Mouse (Mus musculus) cerebellum, postnatal 36 days (tissue): ENCODE measurements around the gene Ell.
"Not testable (repeated sequence)": the region's sequence is repeated elsewhere in the genome, so short reads cannot be mapped to it uniquely, and the experiment has no call there.

Experiments used
- DNase-seq, 2 experiments: peaks; one replicate each; pipeline ENCODE4 v3.0.0; 2021 to 2022; ENCODE audit warnings: mixed read lengths in 2 of 2

The Ell gene

GRCm38 (mm10) chr8:70570360-70570759 lies 31.1 kb downstream of the Ell start:
- no peak for DNase-seq

- peak; percentile 59 to 66 for DNase-seq
Observed at GRCm38 (mm10) chr8:70570990-70571389, 31.7 kb downstream of the Ell start.

GRCm38 (mm10) chr8:70574302-70574701 lies 35.0 kb downstream of the Ell start:
- no peak for DNase-seq

- DNase-seq, result peak; percentile 76
Observed at GRCm38 (mm10) chr8:70574915-70575314, 35.7 kb downstream of the Ell start.

- DNase-seq, result no peak
Observed at GRCm38 (mm10) chr8:70577207-70577606, 38.0 kb downstream of the Ell start.

- DNase-seq, result peak; percentile 77 to 80
Observed at GRCm38 (mm10) chr8:70583476-70584387, 44.5 kb downstream of the Ell start.

GRCm38 (mm10) chr8:70584606-70585257 lies 45.5 kb downstream of the Ell start:
- no peak for DNase-seq

- DNase-seq, result peak; percentile 64 to 67
Observed at GRCm38 (mm10) chr8:70585258-70585652, 46.0 kb downstream of the Ell start.

GRCm38 (mm10) chr8:70587955-70588354 lies 48.7 kb downstream of the Ell start:
- not testable (repeated sequence) for DNase-seq

GRCm38 (mm10) chr8:70591569-70591968 lies 52.3 kb downstream of the Ell start:
- DNase-seq, result no peak

GRCm38 (mm10) chr8:70593173-70593572 lies 53.9 kb downstream of the Ell start:
- DNase-seq, result no peak

- peak; percentile 56 to 68 for DNase-seq
Observed at GRCm38 (mm10) chr8:70593961-70594609, 54.8 kb downstream of the Ell start, which contains the start of gene Isyna1. Gene Isyna1, plus strand, starts transcription at chr8:70594373.

GRCm38 (mm10) chr8:70594621-70595564 lies 55.6 kb downstream of the Ell start:
- peak in 1 of 2 experiments; percentile 55 for DNase-seq

GRCm38 (mm10) chr8:70595811-70596210 lies 56.6 kb downstream of the Ell start:
- DNase-seq, result no peak

GRCm38 (mm10) chr8:70596216-70596615 lies 57.0 kb downstream of the Ell start:
- no peak for DNase-seq

- DNase-seq, result peak; percentile 67 to 73
Observed at GRCm38 (mm10) chr8:70596775-70597416, 57.6 kb downstream of the Ell start.

- DNase-seq, result peak in 1 of 2 experiments; percentile 34
Observed at GRCm38 (mm10) chr8:70597417-70598272, 58.4 kb downstream of the Ell start.

- peak; percentile 92 for DNase-seq
Observed at GRCm38 (mm10) chr8:70598283-70598682, 59.0 kb downstream of the Ell start.

GRCm38 (mm10) chr8:70598722-70599121 lies 59.5 kb downstream of the Ell start:
- DNase-seq, result peak in 1 of 2 experiments; percentile 9

- DNase-seq, result no peak
Observed at GRCm38 (mm10) chr8:70599507-70600290, 60.4 kb downstream of the Ell start.
